Mouse (Mus musculus): ENCODE measurements at regions not wholly inside any gene's neighbourhood (a gene's known extent, or its start where the extent isn't known, plus 50 kb on each side); places are given as distances from the start of the nearest gene placed in this dataset.

- DNase-seq: no peak
Observed at GRCm38 (mm10) chr13:28557032-28557570, 299.8 kb downstream of the Gm11361 start.

- no peak for DNase-seq
Observed at GRCm38 (mm10) chr13:28556385-28556938, 299.1 kb downstream of the Gm11361 start.

- no peak for DNase-seq
Observed at GRCm38 (mm10) chr13:28554143-28554830, 297.0 kb downstream of the Gm11361 start.

GRCm38 (mm10) chr13:28552974-28553750 is 295.8 kb downstream of the Gm11361 start:
- DNase-seq: peak; percentile 4

GRCm38 (mm10) chr13:28551555-28551954 is 294.2 kb downstream of the Gm11361 start:
- no peak for DNase-seq

- DNase-seq: no peak
Observed at GRCm38 (mm10) chr13:28545797-28546196, 288.5 kb downstream of the Gm11361 start.

GRCm38 (mm10) chr13:28545337-28545736 is 288.0 kb downstream of the Gm11361 start:
- no peak for DNase-seq

- DNase-seq: no peak
Observed at GRCm38 (mm10) chr13:28544819-28545180, 287.5 kb downstream of the Gm11361 start.

GRCm38 (mm10) chr13:28544003-28544818 is 286.9 kb downstream of the Gm11361 start:
- DNase-seq: peak; percentile 8

GRCm38 (mm10) chr13:28541607-28542006 is 284.3 kb downstream of the Gm11361 start:
- no peak for DNase-seq

- DNase-seq: no peak
Observed at GRCm38 (mm10) chr13:28533080-28533479, 275.8 kb downstream of the Gm11361 start.

GRCm38 (mm10) chr13:28532278-28532677 is 274.9 kb downstream of the Gm11361 start:
- no peak for DNase-seq

- DNase-seq: no peak
Observed at GRCm38 (mm10) chr13:28531534-28531999, 274.2 kb downstream of the Gm11361 start.

- DNase-seq: no peak
Observed at GRCm38 (mm10) chr13:28530947-28531346, 273.6 kb downstream of the Gm11361 start.

GRCm38 (mm10) chr13:28528898-28529511 is 271.7 kb downstream of the Gm11361 start:
- no peak for DNase-seq

- no peak for DNase-seq
Observed at GRCm38 (mm10) chr13:28526299-28526698, 269.0 kb downstream of the Gm11361 start.

GRCm38 (mm10) chr13:28524411-28524810 is 267.1 kb downstream of the Gm11361 start:
- no peak for DNase-seq

- no peak for DNase-seq
Observed at GRCm38 (mm10) chr13:28520127-28520482, 262.8 kb downstream of the Gm11361 start.

- no peak for DNase-seq
Observed at GRCm38 (mm10) chr13:28519383-28520126, 262.2 kb downstream of the Gm11361 start.

- no peak for DNase-seq
Observed at GRCm38 (mm10) chr13:28517161-28517560, 259.8 kb downstream of the Gm11361 start.

GRCm38 (mm10) chr13:28516636-28517035 is 259.3 kb downstream of the Gm11361 start:
- DNase-seq: no peak

- no peak for DNase-seq
Observed at GRCm38 (mm10) chr13:28514245-28514644, 256.9 kb downstream of the Gm11361 start.

Data from right cerebral cortex, adult 18-20 months (tissue).